ENCODE assay signal across 8 mouse cellular contexts in the genomic region with DNA sequence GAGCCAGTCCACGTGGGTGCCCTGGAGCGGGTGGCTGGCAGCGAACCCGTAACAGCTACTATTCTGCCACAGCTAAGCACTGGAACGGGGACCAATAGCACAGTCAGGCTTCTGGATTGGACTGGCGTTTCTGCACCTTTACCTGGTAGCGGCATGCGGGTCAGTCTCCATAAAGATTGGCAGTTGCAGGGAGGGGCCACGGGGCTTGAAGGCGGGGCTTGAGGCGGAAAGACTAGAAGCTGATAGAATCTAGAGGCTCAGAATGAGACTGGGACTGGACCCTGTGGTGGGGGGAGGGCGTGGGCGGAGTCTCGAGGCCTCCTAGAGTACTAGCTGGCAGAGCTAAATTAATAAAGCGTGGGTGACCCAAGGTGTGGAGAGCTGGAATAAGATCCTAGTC. TPM values are rescaled to one million over a fixed set of nuclear protein-coding genes. Genes with fewer than 3 reads are reported as not detected.
DNase-seq lines count a peak whose midpoint lies in the region; ATAC-seq lines count a peak whose summit lies in the region.

No protein-coding gene starts in this region.

- peak; percentile 32 to 50 for DNase-seq in cerebellum, adult 18-20 months
- DNase-seq in cerebellum, adult 11-12 months = no peak
- DNase-seq in ZHBTc4 (ENCODE audit: low read depth, low spot score) = peak; percentile 80
- DNase-seq in limb, embryonic 10.5 days (ENCODE audit: low spot score) = no peak
- DNase-seq in thymus, postnatal 10 days (ENCODE audit: low spot score in 2 of 2) = no peak

- peak overlapping the region; percentile 42 for H3K4me2 ChIP-seq in hindbrain, embryonic 12.5 days (replicated peaks)
- peak overlapping the region; percentile 41 for H3K4me2 ChIP-seq in midbrain, embryonic 13.5 days (replicated peaks)

- WGBS in hindbrain, embryonic 12.5 days = 33% methylated on average over 15 of the region's 15 CpGs
- 39% methylated on average over 15 of the region's 15 CpGs for WGBS in limb, embryonic 10.5 days
- WGBS in midbrain, embryonic 13.5 days = 36% methylated on average over 15 of the region's 15 CpGs

- no peak for ATAC-seq in hindbrain, embryonic 12.5 days (ENCODE audit: low FRiP score)
- no peak for ATAC-seq in midbrain, embryonic 13.5 days
- no peak for ATAC-seq in erythroid progenitor cell, adult 5-6 weeks (replicated peaks; ENCODE audit: low FRiP score, poor library complexity, severe bottlenecking)

- H3K9ac ChIP-seq in hindbrain, embryonic 12.5 days = no peak overlapping the region
- H3K9ac ChIP-seq in midbrain, embryonic 13.5 days (replicated peaks) = no peak overlapping the region

- peaks cover 17% of the 10 kb centered on the region for H3K27me3 ChIP-seq in hindbrain, embryonic 12.5 days
- peaks cover 33% of the 10 kb centered on the region for H3K27me3 ChIP-seq in limb, embryonic 10.5 days (ENCODE audit: low read depth, poor library complexity, severe bottlenecking)
- H3K27me3 ChIP-seq in midbrain, embryonic 13.5 days = peaks cover 11% of the 10 kb centered on the region

- H3K4me1 ChIP-seq in hindbrain, embryonic 12.5 days = peaks cover 12% of the 10 kb centered on the region
- peaks cover 20% of the 10 kb centered on the region for H3K4me1 ChIP-seq in limb, embryonic 10.5 days
- H3K4me1 ChIP-seq in midbrain, embryonic 13.5 days (replicated peaks) = peaks cover 12% of the 10 kb centered on the region

- H3K36me3 ChIP-seq in hindbrain, embryonic 12.5 days = no peaks in the 10 kb centered on the region
- no peaks in the 10 kb centered on the region for H3K36me3 ChIP-seq in limb, embryonic 10.5 days
- H3K36me3 ChIP-seq in midbrain, embryonic 13.5 days = no peaks in the 10 kb centered on the region

- no peaks in the 10 kb centered on the region; the same call in 1 of the 2 replicates for H3K9me3 ChIP-seq in hindbrain, embryonic 12.5 days (replicated peaks)
- H3K9me3 ChIP-seq in limb, embryonic 10.5 days (replicated peaks) = no peaks in the 10 kb centered on the region
- H3K9me3 ChIP-seq in midbrain, embryonic 13.5 days = no peaks in the 10 kb centered on the region

- H3K4me3 ChIP-seq in hindbrain, embryonic 12.5 days = peak overlapping the region; percentile 17; the same call in 1 of the 2 replicates
- peak overlapping the region; percentile 36 for H3K4me3 ChIP-seq in limb, embryonic 10.5 days
- H3K4me3 ChIP-seq in midbrain, embryonic 13.5 days (replicated peaks) = peak overlapping the region; percentile 22

- no peak overlapping the region for H3K27ac ChIP-seq in hindbrain, embryonic 12.5 days
- no peak overlapping the region for H3K27ac ChIP-seq in limb, embryonic 10.5 days
- no peak overlapping the region for H3K27ac ChIP-seq in midbrain, embryonic 13.5 days

RNA-seq across cellular contexts. Expression of a gene that starts 4.5 kb away (rescaled TPM):
- 0.20 and 0.41 TPM in 2 replicates for polyA plus RNA-seq in hindbrain, embryonic 12.5 days (2016; fragmentation: Nextera tagmentation; extraction: Ambion mirVana)
- 0.11 TPM in 1 of 2 replicates, not detected in the other for polyA plus RNA-seq in limb, embryonic 10.5 days (2016; fragmentation: Nextera tagmentation; extraction: Ambion mirVana)
- polyA plus RNA-seq in midbrain, embryonic 13.5 days (2015; fragmentation: Nextera tagmentation; extraction: Ambion mirVana) = 0.39 and 0.57 TPM in 2 replicates
- total RNA-seq in erythroid progenitor cell, adult 5-6 weeks (2015; ENCODE audit: low replicate concordance) = 0.36 TPM in 1 of 2 replicates, not detected in the other
- total RNA-seq in erythroid progenitor cell, adult 5-6 weeks (2017; ENCODE audit: low replicate concordance) = not detected in 2 replicates

RNA-seq across cellular contexts. Expression of a gene that starts 16.4 kb away (rescaled TPM):
- 223 and 252 TPM in 2 replicates for polyA plus RNA-seq in hindbrain, embryonic 12.5 days (2016; fragmentation: Nextera tagmentation; extraction: Ambion mirVana)
- 296 and 308 TPM in 2 replicates for polyA plus RNA-seq in limb, embryonic 10.5 days (2016; fragmentation: Nextera tagmentation; extraction: Ambion mirVana)
- polyA plus RNA-seq in midbrain, embryonic 13.5 days (2015; fragmentation: Nextera tagmentation; extraction: Ambion mirVana) = 196 and 204 TPM in 2 replicates
- 102 and 149 TPM in 2 replicates for total RNA-seq in erythroid progenitor cell, adult 5-6 weeks (2015; ENCODE audit: low replicate concordance)
- total RNA-seq in erythroid progenitor cell, adult 5-6 weeks (2017; ENCODE audit: low replicate concordance) = 107 and 121 TPM in 2 replicates

RNA-seq across cellular contexts. Expression of a gene that starts 39.4 kb away (rescaled TPM):
- not detected in 2 replicates for polyA plus RNA-seq in hindbrain, embryonic 12.5 days (2016; fragmentation: Nextera tagmentation; extraction: Ambion mirVana)
- not detected in 2 replicates for polyA plus RNA-seq in limb, embryonic 10.5 days (2016; fragmentation: Nextera tagmentation; extraction: Ambion mirVana)
- 0.06 TPM in 1 of 2 replicates, not detected in the other for polyA plus RNA-seq in midbrain, embryonic 13.5 days (2015; fragmentation: Nextera tagmentation; extraction: Ambion mirVana)
- not detected in 2 replicates for total RNA-seq in erythroid progenitor cell, adult 5-6 weeks (2015; ENCODE audit: low replicate concordance)
- not detected in 2 replicates for total RNA-seq in erythroid progenitor cell, adult 5-6 weeks (2017; ENCODE audit: low replicate concordance)

Comparison
In these comparisons a context has a peak if more than half of its experiments do, and no peak if none do; other contexts are left out.
1. DNase-seq: peak in cerebellum, adult 18-20 months (2 of 2) and ZHBTc4 (single experiment); none in cerebellum, adult 11-12 months (single experiment), limb, embryonic 10.5 days (single experiment) and thymus, postnatal 10 days (0 of 2).
2. Peak in every context shown above with its lines, with median percentiles within 50 percentile points of each other: H3K4me3 ChIP-seq.